Comparison of ENCODE assay signal across 22 mouse cellular contexts in genomic region chr2:166159276-166159675, GRCm38 (mm10). TPM values are rescaled to one million over a fixed set of nuclear protein-coding genes. Genes with fewer than 3 reads are reported as not detected.
DNase-seq lines count a peak whose midpoint lies in the region; ATAC-seq and TF ChIP-seq lines count a peak whose summit lies in the region.
"Had no signal": no experiment of that assay in that cellular context is flagged by ENCODE, and none has a peak within 500 bp of the region (broad histone marks: within the 10 kb centered on the region; RNA-seq: fewer than 3 reads in every experiment).

No protein-coding gene starts in this region.

- intact Hi-C loops in heart, adult 2 months (cut with DNase I) = loop anchor here (5.0 kb wide), 2 partner anchors 72 to 93 kb away; no protein-coding TSS in a partner anchor

- H3K79me2 ChIP-seq in heart, adult 2 months (replicated peaks; ENCODE audit: control insufficient read depth, insufficient read depth, low read length) = no peaks in the 10 kb centered on the region

- no peak for TF ChIP-seq EP300 in heart, adult 2 months (IDR thresholded peaks at IDR 0.05; ENCODE audit: insufficient read depth, low read depth, low read length)
- TF ChIP-seq EP300 in ES-Bruce4 (IDR thresholded peaks at IDR 0.05; ENCODE audit: insufficient read depth, low read depth, low read length) = no peak

- no peaks in the 10 kb centered on the region for H3K27me3 ChIP-seq in heart, adult 2 months (ENCODE audit: control insufficient read depth, insufficient read depth, low read length)
- no peaks in the 10 kb centered on the region for H3K27me3 ChIP-seq in heart, embryonic 11.5 days (ENCODE audit: control insufficient read depth, insufficient read depth, low read length)
- 0 out of 2 replicates have a peak, but pooled peaks cover 4% of the 10 kb centered on the region for H3K27me3 ChIP-seq in lung, embryonic 14.5 days (ENCODE audit: insufficient read depth, low read length)
- no peaks in the 10 kb centered on the region for H3K27me3 ChIP-seq in ES-Bruce4 (ENCODE audit: control insufficient read depth, insufficient read depth, low read length, poor library complexity, severe bottlenecking)
- H3K27me3 ChIP-seq in limb, embryonic 11.5 days (ENCODE audit: control insufficient read depth, insufficient read depth, low read length) = no peaks in the 10 kb centered on the region
- peaks cover 15% of the 10 kb centered on the region for H3K27me3 ChIP-seq in midbrain, embryonic 15.5 days (replicated peaks)
- H3K27me3 ChIP-seq in midbrain, embryonic 16.5 days (ENCODE audit: control insufficient read depth, insufficient read depth, low read depth, low read length) = peaks cover 2% of the 10 kb centered on the region; the same call in 1 of the 2 replicates
- H3K27me3 ChIP-seq: heart, embryonic 12.5 days; Patski had no signal

- no peak overlapping the region for H3K4me2 ChIP-seq in heart, embryonic 11.5 days
- H3K4me2 ChIP-seq in lung, embryonic 14.5 days = no peak overlapping the region
- no peak overlapping the region for H3K4me2 ChIP-seq in limb, embryonic 11.5 days (ENCODE audit: low read depth, severe bottlenecking)
- H3K4me2 ChIP-seq in midbrain, embryonic 15.5 days = no peak overlapping the region
- H3K4me2 ChIP-seq in midbrain, embryonic 16.5 days (ENCODE audit: low read length) = no peak overlapping the region
- H3K4me2 ChIP-seq: forebrain, embryonic 15.5 days; heart, embryonic 12.5 days had no signal

- WGBS in heart, adult 2 months = 87% methylated on average over 7 of the region's 7 CpGs
- WGBS in heart, embryonic 11.5 days (ENCODE audit: insufficient replicate concordance) = 76% methylated on average over 7 of the region's 7 CpGs
- WGBS in lung, embryonic 14.5 days = 91% methylated on average over 7 of the region's 7 CpGs
- 86% methylated on average over 7 of the region's 7 CpGs for WGBS in limb, embryonic 11.5 days
- 88% methylated on average over 7 of the region's 7 CpGs for WGBS in midbrain, embryonic 15.5 days
- WGBS in midbrain, embryonic 16.5 days = 90% methylated on average over 7 of the region's 7 CpGs

- no peaks in the 10 kb centered on the region for H3K36me3 ChIP-seq in heart, adult 2 months (ENCODE audit: control insufficient read depth, insufficient read depth, low read length)
- no peaks in the 10 kb centered on the region for H3K36me3 ChIP-seq in heart, embryonic 11.5 days (ENCODE audit: control insufficient read depth, insufficient read depth, low read length)
- H3K36me3 ChIP-seq in lung, embryonic 14.5 days (ENCODE audit: insufficient read depth) = no peaks in the 10 kb centered on the region
- H3K36me3 ChIP-seq in ES-Bruce4 (ENCODE audit: control insufficient read depth, insufficient read depth, low read length, poor library complexity, severe bottlenecking) = no peaks in the 10 kb centered on the region
- H3K36me3 ChIP-seq in limb, embryonic 11.5 days (ENCODE audit: control insufficient read depth, insufficient read depth, low read length) = no peaks in the 10 kb centered on the region
- no peaks in the 10 kb centered on the region for H3K36me3 ChIP-seq in midbrain, embryonic 15.5 days (replicated peaks)
- no peaks in the 10 kb centered on the region for H3K36me3 ChIP-seq in midbrain, embryonic 16.5 days (ENCODE audit: control insufficient read depth, insufficient read depth, low read length)
- H3K36me3 ChIP-seq: forebrain, embryonic 15.5 days; G1E; heart, embryonic 12.5 days had no signal

- H3K4me1 ChIP-seq in heart, adult 2 months (ENCODE audit: control insufficient read depth, insufficient read depth, low read length) = 0 out of 2 replicates have a peak, but pooled peaks cover 1% of the 10 kb centered on the region
- peaks cover 8% of the 10 kb centered on the region; the same call in 1 of the 2 replicates for H3K4me1 ChIP-seq in heart, embryonic 11.5 days (ENCODE audit: control insufficient read depth, insufficient read depth, low read length)
- H3K4me1 ChIP-seq in lung, embryonic 14.5 days (ENCODE audit: insufficient read depth) = 0 out of 2 replicates have a peak, but pooled peaks cover 6% of the 10 kb centered on the region
- H3K4me1 ChIP-seq in ES-Bruce4 (ENCODE audit: control insufficient read depth, insufficient read depth, low read length) = peaks cover 14% of the 10 kb centered on the region
- H3K4me1 ChIP-seq in limb, embryonic 11.5 days (ENCODE audit: control insufficient read depth, insufficient read depth, low read length) = peaks cover 36% of the 10 kb centered on the region
- peaks cover 11% of the 10 kb centered on the region for H3K4me1 ChIP-seq in midbrain, embryonic 15.5 days
- peaks cover 8% of the 10 kb centered on the region; the same call in 1 of the 2 replicates for H3K4me1 ChIP-seq in midbrain, embryonic 16.5 days (ENCODE audit: control insufficient read depth, insufficient read depth, low read length)

- H3K9me3 ChIP-seq in heart, embryonic 11.5 days (replicated peaks; ENCODE audit: control insufficient read depth, low read length) = peaks cover 2% of the 10 kb centered on the region; the same call in 1 of the 2 replicates
- no peaks in the 10 kb centered on the region; the same call in 1 of the 2 replicates for H3K9me3 ChIP-seq in lung, embryonic 14.5 days (ENCODE audit: low read depth, low read length)
- H3K9me3 ChIP-seq in ES-Bruce4 (replicated peaks; ENCODE audit: control insufficient read depth, insufficient read depth, low read length, poor library complexity, severe bottlenecking) = no peaks in the 10 kb centered on the region
- H3K9me3 ChIP-seq in limb, embryonic 11.5 days (ENCODE audit: control insufficient read depth, low read length) = no peaks in the 10 kb centered on the region; the same call in 1 of the 2 replicates
- no peaks in the 10 kb centered on the region for H3K9me3 ChIP-seq in midbrain, embryonic 15.5 days
- no peaks in the 10 kb centered on the region for H3K9me3 ChIP-seq in midbrain, embryonic 16.5 days (replicated peaks; ENCODE audit: control insufficient read depth, low read length, poor library complexity, severe bottlenecking)
- H3K9me3 ChIP-seq: forebrain, embryonic 15.5 days; heart, embryonic 12.5 days had no signal

- H3K4me3 ChIP-seq in heart, adult 2 months = no peak overlapping the region
- no peak overlapping the region for H3K4me3 ChIP-seq in heart, embryonic 11.5 days (ENCODE audit: low read depth, low read length)
- H3K4me3 ChIP-seq in lung, embryonic 14.5 days (ENCODE audit: low read depth, low read length) = no peak overlapping the region
- H3K4me3 ChIP-seq in ES-Bruce4 (ENCODE audit: low read depth, low read length) = no peak overlapping the region
- no peak overlapping the region for H3K4me3 ChIP-seq in limb, embryonic 11.5 days (ENCODE audit: low read depth, low read length)
- no peak overlapping the region for H3K4me3 ChIP-seq in midbrain, embryonic 15.5 days
- H3K4me3 ChIP-seq in midbrain, embryonic 16.5 days (ENCODE audit: low read depth, low read length) = no peak overlapping the region
- H3K4me3 ChIP-seq: forebrain, embryonic 15.5 days; heart, embryonic 12.5 days had no signal

- no peak for ATAC-seq in heart, embryonic 11.5 days (replicated peaks; ENCODE audit: insufficient number of reproducible peaks, low FRiP score, low TSS enrichment)
- no peak for ATAC-seq in lung, embryonic 14.5 days (ENCODE audit: insufficient read depth)
- no peak for ATAC-seq in limb, embryonic 11.5 days (ENCODE audit: insufficient number of reproducible peaks, low FRiP score, low TSS enrichment, low read depth)
- no peak for ATAC-seq in midbrain, embryonic 15.5 days (replicated peaks)
- ATAC-seq in midbrain, embryonic 16.5 days = no peak
- ATAC-seq: activated CD4-positive, CD25-positive, alpha-beta regulatory T cell, adult 4 months; forebrain, embryonic 15.5 days; liver, postnatal 0 days; Patski had no signal

- DNase-seq in heart, adult 2 months = no peak
- no peak for DNase-seq in lung, embryonic 14.5 days
- DNase-seq in lung, postnatal 25 days (ENCODE audit: low spot score) = no peak
- DNase-seq in limb, embryonic 11.5 days (ENCODE audit: low spot score) = no peak
- DNase-seq: adrenal gland, postnatal 10 days; cerebellum, adult 9-10 months; heart, postnatal 14 days; kidney, adult 18-20 months; kidney, postnatal 14 days; layer of hippocampus, postnatal 36 days; liver, postnatal 0 days; lung, postnatal 36 days; thymus, postnatal 25 days had no signal

- TF ChIP-seq POLR2A in heart, adult 2 months (IDR thresholded peaks at IDR 0.05; ENCODE audit: insufficient read depth, low read depth, low read length) = no peak
- TF ChIP-seq POLR2A in ES-Bruce4 (IDR thresholded peaks at IDR 0.05; ENCODE audit: insufficient read depth, low read length) = no peak

- H3K27ac ChIP-seq in heart, adult 2 months = no peak overlapping the region
- H3K27ac ChIP-seq in heart, embryonic 11.5 days (ENCODE audit: low read depth, low read length) = no peak overlapping the region
- no peak overlapping the region for H3K27ac ChIP-seq in lung, embryonic 14.5 days (ENCODE audit: low read depth)
- H3K27ac ChIP-seq in ES-Bruce4 (ENCODE audit: insufficient read depth, low read length) = no peak overlapping the region
- H3K27ac ChIP-seq in limb, embryonic 11.5 days (replicated peaks; ENCODE audit: low read depth, low read length) = peak overlapping the region; percentile 44
- H3K27ac ChIP-seq in midbrain, embryonic 15.5 days = no peak overlapping the region
- no peak overlapping the region for H3K27ac ChIP-seq in midbrain, embryonic 16.5 days (ENCODE audit: low read length)
- H3K27ac ChIP-seq: forebrain, embryonic 15.5 days had no signal

- 0 out of 2 replicates have a peak, but pooled peaks have one; percentile 7 for TF ChIP-seq CTCF in heart, adult 2 months (IDR thresholded peaks at IDR 0.05)
- peak; percentile 30; the same call in 1 of the 2 replicates for TF ChIP-seq CTCF in lung, embryonic 14.5 days (IDR thresholded peaks at IDR 0.05; ENCODE audit: low read depth)
- TF ChIP-seq CTCF in ES-Bruce4 (IDR thresholded peaks at IDR 0.05; ENCODE audit: low read depth, low read length) = peak; percentile 48

- H3K9ac ChIP-seq in heart, adult 2 months (ENCODE audit: low read depth, low read length) = no peak overlapping the region
- H3K9ac ChIP-seq in heart, embryonic 11.5 days (ENCODE audit: low read depth, low read length) = no peak overlapping the region
- H3K9ac ChIP-seq in lung, embryonic 14.5 days = no peak overlapping the region
- no peak overlapping the region for H3K9ac ChIP-seq in ES-Bruce4 (ENCODE audit: low read depth, poor library complexity, severe bottlenecking)
- H3K9ac ChIP-seq in limb, embryonic 11.5 days (ENCODE audit: low read length) = no peak overlapping the region
- no peak overlapping the region for H3K9ac ChIP-seq in midbrain, embryonic 15.5 days
- H3K9ac ChIP-seq in midbrain, embryonic 16.5 days (ENCODE audit: low read depth, low read length) = no peak overlapping the region
- H3K9ac ChIP-seq: forebrain, embryonic 15.5 days; heart, embryonic 12.5 days; liver, postnatal 0 days had no signal

RNA-seq across cellular contexts. Expression of gene Sulf2, which starts 3.8 kb away (rescaled TPM):
- 10 to 100 TPM; 38.5 to 43.9 TPM for total RNA-seq in heart, adult 2 months (2021)
- 51.0 and 75.1 TPM in 2 replicates for polyA plus RNA-seq in heart, adult 2 months (2012; rRNA removed)
- polyA plus RNA-seq in heart, embryonic 11.5 days (2014; fragmentation: Nextera tagmentation; extraction: Ambion mirVana) = 111 and 114 TPM in 2 replicates
- 51.1 and 57.6 TPM in 2 replicates for polyA plus RNA-seq in lung, embryonic 14.5 days (2014; fragmentation: Nextera tagmentation; extraction: Ambion mirVana)
- polyA plus RNA-seq in ES-Bruce4 (2011; ENCODE audit: insufficient read depth, insufficient read length, low read depth, missing spikeins) = 116 and 119 TPM in 2 replicates
- polyA plus RNA-seq in limb, embryonic 11.5 days (2014; fragmentation: Nextera tagmentation; extraction: Ambion mirVana) = 193 and 210 TPM in 2 replicates
- polyA plus RNA-seq in midbrain, embryonic 15.5 days (2015; fragmentation: Nextera tagmentation; extraction: Ambion mirVana) = 106 and 108 TPM in 2 replicates
- polyA plus RNA-seq in midbrain, embryonic 16.5 days (2015; fragmentation: Nextera tagmentation; extraction: Ambion mirVana) = 88.1 and 94.5 TPM in 2 replicates
- polyA plus RNA-seq: G1E had no signal
